Mouse (Mus musculus): ENCODE measurements at regions not wholly inside any gene's neighbourhood (a gene's known extent, or its start where the extent isn't known, plus 50 kb on each side); places are given as distances from the start of the nearest gene placed in this dataset.

DNA sequence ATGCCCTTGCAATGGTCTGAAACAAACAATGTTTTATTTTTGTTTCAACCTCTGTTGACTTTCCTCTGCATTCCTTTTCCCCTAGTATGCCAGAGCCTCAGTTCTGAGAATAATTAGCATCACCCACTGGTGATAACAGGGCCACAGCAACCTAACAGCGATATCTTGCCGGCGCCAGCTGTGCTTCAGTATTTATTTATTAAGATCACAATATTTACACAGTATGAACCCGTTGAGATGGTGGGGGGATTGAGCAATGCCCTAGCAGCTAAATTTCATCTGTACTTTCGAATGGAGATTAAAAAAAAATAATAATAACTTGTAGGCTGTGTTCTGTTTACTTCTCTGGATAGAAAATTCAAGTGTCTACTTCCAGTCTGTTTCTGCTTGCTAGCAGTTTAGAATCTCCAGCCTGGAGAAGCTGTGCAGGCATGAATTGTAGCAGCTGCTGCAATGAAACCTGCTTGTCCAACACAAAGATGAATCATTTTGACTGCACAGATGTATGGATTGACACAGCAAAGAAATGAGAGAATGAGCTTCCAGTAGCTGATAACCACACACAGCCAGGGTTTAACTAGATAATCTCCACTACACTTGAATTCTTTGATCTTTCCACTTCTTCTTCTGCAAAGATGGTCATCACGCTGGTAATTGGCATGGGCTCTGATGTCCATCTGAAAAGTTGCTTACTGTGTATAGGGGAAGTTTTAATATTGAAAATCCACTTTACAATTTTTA lies 1042.1 kb upstream of the Gje1 start:
- TF ChIP-seq POLR2A (IDR thresholded peaks at IDR 0.05; ENCODE audit: low read depth, low read length) (no peak), SMC3 (IDR thresholded peaks at IDR 0.05; ENCODE audit: low read depth, low read length) (no peak), CTCF (conservative IDR thresholded peaks at IDR 0.05 in 1 of 2, IDR thresholded peaks at IDR 0.05 in 1 of 2; ENCODE audit: low read depth in 2 of 2, low read length in 2 of 2) (no peak), UBTF (IDR thresholded peaks at IDR 0.05; ENCODE audit: low read depth, low read length) (no peak), CHD2 (IDR thresholded peaks at IDR 0.05; ENCODE audit: low read length) (no peak), RCOR1 (conservative IDR thresholded peaks at IDR 0.05; ENCODE audit: low read depth, low read length) (no peak), TBP (conservative IDR thresholded peaks at IDR 0.05; ENCODE audit: low read depth, low read length) (no peak), NELFE (IDR thresholded peaks at IDR 0.05; ENCODE audit: low read depth, low read length) (no peak), E2F4 (IDR thresholded peaks at IDR 0.05; ENCODE audit: insufficient replicate concordance, low read depth, low read length) (no peak), ETS1 (conservative IDR thresholded peaks at IDR 0.05; ENCODE audit: low read depth, low read length) (no peak), MAX (IDR thresholded peaks at IDR 0.05; ENCODE audit: low read length) (no peak), USF1 (IDR thresholded peaks at IDR 0.05; ENCODE audit: low read depth, low read length) (no peak), EP300 (IDR thresholded peaks at IDR 0.05; ENCODE audit: low read length) (no peak), POLR2AphosphoS2 (IDR thresholded peaks at IDR 0.05; ENCODE audit: low read depth, low read length) (no peak)

Measured in CH12.LX (cell line).